In genomic region chr6:55755491-55755890, GRCm38 (mm10) we compare ENCODE assay signal across 19 mouse cellular contexts.
"Had no signal": no experiment of that assay in that cellular context is flagged by ENCODE, and none has a peak within 500 bp of the region (broad histone marks: within the 10 kb centered on the region; RNA-seq: fewer than 3 reads in every experiment).

No protein-coding gene starts in this region.

- H3K4me3 ChIP-seq: kidney, embryonic 15.5 days; limb, embryonic 12.5 days; limb, embryonic 15.5 days; midbrain, embryonic 12.5 days; neural tube, embryonic 12.5 days; stomach, embryonic 15.5 days had no signal

- H3K36me3 ChIP-seq: kidney, embryonic 15.5 days; limb, embryonic 12.5 days; limb, embryonic 15.5 days; midbrain, embryonic 12.5 days; neural tube, embryonic 12.5 days; stomach, embryonic 15.5 days had no signal

- DNase-seq: kidney, adult 8-10 months; kidney, postnatal 10 days; kidney, postnatal 36 days; liver, postnatal 0 days; lung, embryonic 14.5 days; right cerebral cortex, postnatal 25 days; spleen, adult 18-20 months; thymus, postnatal 25 days had no signal

- H3K9ac ChIP-seq: kidney, embryonic 15.5 days; limb, embryonic 12.5 days; limb, embryonic 15.5 days; liver, embryonic 14.5 days; liver, postnatal 0 days; lung, embryonic 14.5 days; midbrain, embryonic 12.5 days; neural tube, embryonic 12.5 days; stomach, embryonic 15.5 days had no signal

- H3K27ac ChIP-seq: kidney, embryonic 15.5 days; limb, embryonic 12.5 days; limb, embryonic 15.5 days; liver, embryonic 14.5 days; macrophage; midbrain, embryonic 12.5 days; neural tube, embryonic 12.5 days; stomach, embryonic 15.5 days had no signal

- H3K27me3 ChIP-seq: kidney, embryonic 15.5 days; limb, embryonic 12.5 days; limb, embryonic 15.5 days; midbrain, embryonic 12.5 days; neural tube, embryonic 12.5 days; stomach, embryonic 15.5 days had no signal

- H3K4me2 ChIP-seq: kidney, embryonic 15.5 days; limb, embryonic 12.5 days; limb, embryonic 15.5 days; liver, embryonic 11.5 days; lung, embryonic 14.5 days; midbrain, embryonic 12.5 days; neural tube, embryonic 12.5 days; stomach, embryonic 15.5 days had no signal

- H3K9me3 ChIP-seq: kidney, embryonic 15.5 days; limb, embryonic 12.5 days; limb, embryonic 15.5 days; midbrain, embryonic 12.5 days; neural tube, embryonic 12.5 days; stomach, embryonic 15.5 days had no signal

- ATAC-seq: liver, postnatal 0 days; lung, postnatal 0 days; midbrain, embryonic 16.5 days had no signal

- H3K4me1 ChIP-seq: kidney, embryonic 15.5 days; limb, embryonic 12.5 days; limb, embryonic 15.5 days; midbrain, embryonic 12.5 days; neural tube, embryonic 12.5 days; stomach, embryonic 15.5 days had no signal
